Mouse (Mus musculus): ENCODE results near the gene Tmem120a.

- TF ChIP-seq CTCF (IDR thresholded peaks at IDR 0.05; ENCODE audit: low read depth) (peak; percentile 83), EP300 (IDR thresholded peaks at IDR 0.05; ENCODE audit: low read depth) (no peak)
Measured at GRCm38 (mm10) chr5:135737154-135737553, 7.1 kb downstream of the Tmem120a start.

Data from liver, embryonic 14.5 days (tissue).